Mouse (Mus musculus): Measurements from ENCODE around the gene Msx1.

The Msx1 gene

GRCm38 (mm10) chr5:37784847-37785391 lies 39.5 kb downstream of the Msx1 start:
- no peak for DNase-seq

DNA sequence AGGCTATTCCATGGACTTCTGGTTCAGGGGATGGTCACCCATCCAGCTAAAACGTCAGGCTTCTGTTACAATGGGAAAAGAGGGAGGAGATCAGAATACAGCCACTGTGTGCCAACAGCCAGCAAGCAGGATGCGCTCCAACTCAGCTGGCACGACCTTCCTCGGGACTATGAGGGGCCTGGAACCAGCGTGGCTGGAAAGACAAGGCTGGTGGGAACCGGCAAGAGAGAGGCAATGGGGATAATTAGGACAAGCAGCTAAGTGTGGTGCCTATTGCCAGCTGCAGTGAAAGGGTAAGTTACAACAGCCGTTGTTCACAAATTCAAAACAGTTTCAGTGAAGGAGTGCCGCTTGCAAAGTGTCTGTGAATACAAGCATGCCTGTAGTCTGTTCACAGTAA lies 41.1 kb downstream of the Msx1 start:
- DNase-seq = no peak

GRCm38 (mm10) chr5:37775681-37776080 lies 48.7 kb downstream of the Msx1 start:
- no peak for DNase-seq

DNA sequence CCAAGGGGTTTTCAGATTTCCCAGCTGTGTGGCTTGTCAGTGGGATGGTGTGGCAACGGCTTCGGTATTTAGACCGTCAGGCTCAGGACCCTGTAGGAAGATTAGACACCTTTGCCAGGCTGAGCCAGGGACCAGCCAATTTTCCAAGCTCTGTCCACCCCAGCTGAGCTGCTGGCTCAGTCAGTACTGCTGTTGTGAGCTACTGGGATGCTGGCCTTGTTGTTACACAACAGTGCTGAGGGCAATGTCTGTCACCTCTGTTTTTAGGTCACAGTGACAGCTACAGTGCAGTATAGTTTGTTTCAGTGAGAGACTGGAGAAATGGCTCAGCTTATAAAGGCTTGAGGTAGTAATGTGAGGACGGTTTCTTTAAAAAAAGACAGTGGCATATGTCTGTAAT lies 50.4 kb downstream of the Msx1 start:
- DNase-seq = no peak

DNA sequence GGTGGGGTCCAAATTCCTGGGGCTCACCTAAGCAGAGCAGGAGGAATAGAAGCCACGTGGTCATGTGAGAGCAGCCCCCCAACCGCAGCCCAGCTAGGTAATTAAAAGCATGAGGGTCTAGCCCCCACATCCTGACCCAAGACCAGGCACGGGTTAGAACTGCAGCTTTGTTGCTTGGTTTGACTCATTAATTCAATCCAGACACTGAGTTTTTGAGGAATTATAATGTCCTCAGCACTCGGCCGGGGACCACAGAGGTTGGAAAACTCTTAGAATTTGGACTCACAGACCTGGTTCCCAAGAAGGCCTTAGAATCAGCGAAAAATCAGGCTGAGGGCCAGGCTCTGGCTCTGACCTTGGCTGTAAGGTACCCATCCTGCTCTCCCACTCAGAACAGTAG lies 53.5 kb downstream of the Msx1 start:
- DNase-seq = no peak

Measured in right cerebral cortex, postnatal 14 days (tissue).